Mouse (Mus musculus) induced T-regulatory cell, adult 2 months (primary cell): ENCODE measurements at regions not wholly inside any gene's neighbourhood (a gene's known extent, or its start where the extent isn't known, plus 50 kb on each side); places are given as distances from the start of the nearest gene placed in this dataset.
A peak's percentile ranks its signal among the peaks of the same experiment; 100 is the strongest.
"Not testable (repeated sequence)": the region's sequence is repeated elsewhere in the genome, so short reads cannot be mapped to it uniquely, and the experiment has no call there.

ENCODE experiments used
- DNase-seq: peaks from one replicate; pipeline ENCODE4 v3.0.0-alpha.2; 2012; ENCODE audit warnings: low read depth

DNA sequence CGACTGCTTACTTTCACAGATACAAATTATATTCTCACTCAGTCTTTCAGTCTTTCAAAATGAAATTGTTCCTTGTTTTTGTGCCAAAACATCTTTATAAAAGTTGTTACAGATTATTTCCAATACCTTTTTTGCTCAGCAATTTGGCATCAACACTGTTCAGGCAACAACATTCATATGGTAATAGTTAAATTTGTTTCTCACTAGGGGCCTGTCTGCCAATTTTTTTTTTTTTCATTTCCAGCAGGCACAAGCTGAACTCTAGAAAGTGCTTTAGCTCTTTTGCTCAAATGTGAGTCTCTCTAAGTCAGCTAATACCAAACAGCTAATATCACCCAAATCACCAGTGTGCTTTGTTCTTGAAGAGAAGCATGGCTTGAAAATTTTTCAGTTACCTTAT, 199.4 kb downstream of the Antxr2 start:
- no peak for DNase-seq

DNA sequence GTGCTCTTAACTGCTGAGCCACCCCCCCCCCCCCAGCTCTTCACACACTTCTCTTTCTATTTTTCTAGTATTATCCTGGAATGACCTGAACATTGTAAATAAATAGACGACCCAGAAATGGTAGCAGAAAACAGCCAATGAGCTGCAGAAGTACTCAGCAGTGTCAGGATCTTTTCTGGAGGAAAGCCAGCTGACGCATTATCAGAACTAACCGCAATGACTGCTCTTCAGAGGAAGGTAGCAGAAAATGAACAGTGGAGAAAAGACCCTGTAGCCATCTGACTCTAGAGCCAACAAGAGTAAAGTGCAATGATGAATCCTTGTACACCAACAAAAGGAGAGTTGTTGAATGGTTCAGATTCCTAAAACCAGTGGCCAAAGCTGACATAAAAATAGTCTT, 213.4 kb downstream of the Antxr2 start:
- DNase-seq, result no peak

DNA sequence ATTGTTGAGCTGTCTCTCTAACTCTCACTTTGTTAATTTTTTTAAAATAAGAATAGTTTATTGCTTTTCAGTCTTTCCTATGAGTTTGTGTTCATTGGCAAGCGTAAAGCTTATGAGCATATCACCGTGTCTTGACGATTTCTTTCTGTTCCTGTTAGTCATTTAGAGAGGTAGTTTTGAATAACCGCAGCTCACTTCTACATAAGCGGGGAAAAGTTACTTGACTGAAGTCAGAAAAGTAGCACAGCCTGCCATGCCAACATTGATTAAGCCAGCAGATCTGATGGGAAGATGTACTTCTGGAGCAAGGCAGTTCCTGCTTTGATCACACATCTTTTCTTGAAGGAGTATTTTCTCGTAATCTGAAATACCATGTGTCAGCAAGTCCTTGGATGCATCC, 215.5 kb downstream of the Antxr2 start:
- peak; percentile 6 for DNase-seq

DNA sequence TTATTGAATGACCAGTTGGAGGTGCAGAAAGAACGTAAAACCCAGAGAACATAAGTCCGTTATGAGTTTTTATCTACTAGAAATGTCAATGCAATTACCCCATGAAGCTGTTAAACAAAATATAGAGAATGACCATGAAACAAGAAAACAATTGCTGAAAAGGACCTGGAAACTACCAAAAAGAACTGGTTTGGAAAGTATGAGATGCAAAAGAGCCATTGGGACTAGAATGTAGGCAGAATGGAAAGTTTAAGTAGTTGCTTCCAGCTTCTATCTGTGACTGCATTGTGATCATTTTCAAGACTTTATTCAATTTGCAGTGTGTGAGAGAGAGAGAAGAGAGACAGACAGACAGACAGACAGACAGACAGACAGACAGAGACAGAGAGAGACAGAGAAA, 216.1 kb downstream of the Antxr2 start:
- no peak for DNase-seq

DNA sequence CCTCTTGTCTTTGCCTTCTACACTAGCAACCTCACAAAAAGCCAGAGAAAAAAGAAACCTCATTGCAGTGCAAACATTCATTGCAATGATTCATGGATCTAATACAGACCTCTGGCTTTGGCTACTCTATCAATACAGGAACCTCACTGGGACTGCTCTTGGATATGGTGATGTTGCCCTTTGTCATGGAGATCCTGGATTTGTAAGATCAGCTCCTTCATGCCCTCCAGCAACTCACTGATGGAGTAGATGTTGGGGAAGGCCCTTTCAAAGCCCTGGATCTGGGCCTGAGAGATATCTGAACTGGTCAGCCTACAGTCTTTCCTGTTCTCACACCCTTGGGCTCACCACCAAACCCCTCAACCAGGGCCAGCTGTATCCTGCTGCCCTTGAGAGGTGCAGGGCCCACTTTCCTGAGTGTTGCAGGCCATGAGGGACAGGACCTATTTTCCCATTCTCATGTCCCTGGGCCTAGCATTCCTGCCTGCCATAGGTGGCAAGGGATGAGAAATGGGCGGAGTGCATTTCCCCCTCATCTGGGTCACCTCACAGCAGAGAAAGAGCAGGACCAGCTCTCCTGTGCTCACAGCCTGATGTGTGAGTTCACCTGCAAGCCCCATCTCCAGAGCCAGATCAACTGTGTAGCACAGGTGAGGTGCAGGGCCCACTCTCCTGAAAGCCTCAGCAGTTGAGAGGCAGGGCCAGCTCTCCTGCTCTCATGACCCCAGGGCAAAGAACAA, 218.1 kb downstream of the Antxr2 start:
- no peak for DNase-seq

DNA sequence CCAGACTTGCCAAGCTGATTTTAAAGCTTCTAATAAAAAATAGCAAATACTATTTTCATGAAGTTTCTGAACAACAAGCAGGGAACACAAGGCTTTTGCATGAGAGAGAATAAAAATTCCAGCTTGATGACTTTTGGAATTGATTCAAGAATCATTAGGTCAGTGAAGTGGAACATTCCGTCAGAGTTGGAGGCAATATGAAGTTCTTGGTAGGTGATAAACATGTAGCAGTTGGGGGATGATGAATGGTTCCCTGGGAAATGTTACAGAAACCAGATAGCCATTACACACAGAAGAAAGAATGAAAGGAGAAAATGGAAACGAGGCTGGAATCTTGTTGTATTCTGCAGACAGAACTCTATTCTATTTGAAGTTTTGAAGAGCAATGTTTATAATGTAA, 221.8 kb downstream of the Antxr2 start:
- DNase-seq, result no peak

DNA sequence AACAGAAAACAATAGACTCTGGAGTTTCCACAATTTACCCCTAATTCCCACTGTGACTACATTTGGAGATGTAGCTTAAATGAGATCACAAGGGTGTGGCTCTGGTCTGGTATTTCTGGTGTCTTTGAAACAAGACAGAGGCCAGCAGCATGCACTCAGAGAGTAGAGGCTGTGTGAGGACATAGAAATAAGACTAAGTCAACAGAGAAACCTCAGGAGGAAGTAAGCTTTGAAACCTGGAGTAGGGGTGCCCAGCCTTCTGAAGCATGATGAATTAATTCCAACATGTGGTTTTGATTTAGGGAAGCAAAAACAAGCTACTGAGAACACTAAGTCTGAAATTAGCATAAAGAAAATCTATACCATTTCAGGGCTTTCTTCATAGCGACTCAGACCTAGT, 223.7 kb downstream of the Antxr2 start:
- DNase-seq, result no peak

DNA sequence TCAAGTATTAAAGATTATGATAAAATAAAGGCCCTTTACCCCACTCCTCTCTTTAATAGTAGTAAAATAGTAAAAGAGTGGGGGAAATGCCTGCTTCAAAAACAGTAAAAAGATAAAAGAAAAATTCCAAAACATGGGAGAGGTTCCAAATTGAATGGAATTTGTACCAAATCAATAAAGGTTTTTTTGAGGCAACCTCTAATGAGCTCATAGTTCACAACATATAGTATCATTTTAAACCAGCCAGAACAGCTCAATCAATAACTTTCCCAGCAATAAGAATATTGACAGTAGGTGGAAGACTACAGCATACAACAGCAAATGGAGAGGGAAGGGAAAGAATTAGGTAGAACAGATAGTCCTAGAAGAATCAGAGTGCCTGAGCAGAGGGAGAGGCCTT, 224.1 kb downstream of the Antxr2 start:
- DNase-seq, result no peak

DNA sequence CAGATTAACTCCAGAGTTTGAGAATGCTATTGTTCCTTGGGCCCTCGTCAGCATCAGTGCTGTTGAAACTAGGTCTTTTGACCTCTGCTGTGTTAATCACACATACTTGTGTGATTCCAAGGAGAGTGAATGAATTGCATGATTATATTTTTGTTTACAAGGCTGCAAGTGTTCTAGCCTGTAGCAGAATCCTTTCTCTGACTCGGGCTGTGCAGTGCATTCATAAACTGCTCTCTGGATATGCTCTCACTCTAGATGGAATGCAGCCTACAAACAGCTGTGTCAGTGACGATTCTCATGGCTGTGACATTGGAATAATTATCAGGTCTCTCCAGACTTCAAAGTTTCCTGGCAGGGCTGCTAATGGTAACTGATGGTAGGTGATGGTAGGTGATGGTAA, 230.8 kb downstream of the Antxr2 start:
- DNase-seq, result no peak

DNA sequence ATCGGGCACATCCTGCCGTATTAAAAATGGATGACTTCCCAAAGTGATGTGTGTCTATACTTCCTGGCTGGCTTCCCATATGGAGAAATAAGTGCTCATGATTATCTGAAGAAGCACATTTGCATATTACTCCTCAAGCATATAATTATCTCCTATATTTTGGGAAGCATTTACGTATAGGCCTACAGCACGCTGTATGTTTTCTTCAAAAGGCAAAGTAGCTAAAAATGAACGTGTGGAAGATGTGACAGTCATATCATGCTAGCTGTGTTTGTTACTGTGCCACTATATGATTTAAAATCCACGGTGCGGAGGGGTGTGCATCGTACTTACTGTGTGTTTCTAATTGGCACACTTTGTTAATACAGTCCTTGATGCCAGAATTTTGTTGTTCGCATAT, 242.7 kb downstream of the Antxr2 start:
- DNase-seq, result no peak

DNA sequence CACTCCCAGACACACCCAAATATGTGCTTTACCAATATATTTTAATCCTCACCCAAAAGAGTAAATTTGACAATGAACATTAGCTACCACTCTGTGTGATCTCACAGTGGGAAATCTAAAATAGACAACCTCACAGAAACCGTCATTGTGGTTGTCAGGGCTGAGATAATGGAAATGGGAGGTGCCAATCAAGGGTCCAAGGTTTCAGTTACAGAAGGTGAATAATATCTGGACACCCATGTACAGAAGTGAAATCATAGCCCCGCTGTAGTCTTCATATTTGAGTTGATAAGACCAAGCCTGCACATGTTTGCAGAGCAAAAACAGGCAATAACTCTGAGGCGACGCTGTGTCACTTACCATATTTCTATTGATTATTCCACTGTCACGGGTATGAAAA, 243.8 kb downstream of the Antxr2 start:
- no peak for DNase-seq

DNA sequence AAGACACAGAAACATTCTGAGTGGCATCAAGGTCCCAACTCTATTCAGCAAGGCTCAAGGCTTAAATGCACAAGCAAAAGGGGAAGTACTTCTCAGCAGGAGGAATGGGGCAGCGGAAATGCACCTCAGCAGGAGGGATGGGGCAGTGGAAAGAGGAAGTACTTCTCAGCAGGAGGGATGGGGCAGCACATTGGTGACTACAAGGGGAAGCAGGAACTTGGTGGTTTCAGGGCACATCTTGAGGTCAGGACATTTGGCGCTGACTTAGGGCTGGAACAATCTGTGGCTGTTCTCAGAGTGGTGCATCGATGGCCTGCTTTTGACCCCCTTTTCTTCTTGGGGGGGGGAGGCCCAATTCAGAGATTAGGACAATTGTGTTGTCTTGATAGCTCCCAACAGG, 255.7 kb downstream of the Antxr2 start:
- DNase-seq, result not testable (repeated sequence)

DNA sequence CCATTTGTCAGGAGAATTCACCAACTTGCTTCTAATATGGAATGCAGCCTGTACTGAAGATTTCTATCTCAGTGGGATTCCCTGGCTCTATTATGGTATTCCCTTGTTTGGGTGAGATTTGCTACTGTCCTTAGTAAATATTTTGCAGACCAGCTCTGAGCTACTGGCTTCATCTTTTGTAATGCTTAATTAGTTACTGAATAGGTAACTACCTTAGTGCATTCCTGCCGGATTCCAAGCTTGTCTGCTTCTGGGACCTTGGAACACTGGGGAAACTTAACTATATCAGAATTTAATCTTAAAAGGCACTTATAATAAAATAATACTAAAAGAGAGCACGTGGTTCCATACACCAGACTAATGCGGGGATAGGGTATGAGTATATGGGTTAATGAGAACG, 257.4 kb downstream of the Antxr2 start:
- not testable (repeated sequence) for DNase-seq

DNA sequence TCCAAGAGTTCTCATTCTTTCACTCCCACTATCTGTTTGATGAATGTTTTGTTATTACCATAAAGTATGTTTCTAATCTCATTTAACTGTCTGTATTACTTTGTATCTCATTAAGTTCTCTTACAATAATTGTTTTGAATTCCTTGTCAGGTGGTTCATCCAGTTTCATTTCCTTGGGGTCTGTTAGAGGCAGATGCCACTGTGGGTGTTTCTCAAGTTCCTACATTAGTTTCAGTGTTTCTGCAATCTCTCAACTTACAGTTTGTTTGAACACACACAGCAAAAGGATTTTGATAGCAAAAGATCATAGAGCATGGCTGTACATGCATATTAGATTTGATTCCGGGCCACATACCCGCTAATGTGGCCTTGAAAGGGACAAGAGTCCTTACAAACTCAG, 280.5 kb upstream of the Gk2 start:
- no peak for DNase-seq

DNA sequence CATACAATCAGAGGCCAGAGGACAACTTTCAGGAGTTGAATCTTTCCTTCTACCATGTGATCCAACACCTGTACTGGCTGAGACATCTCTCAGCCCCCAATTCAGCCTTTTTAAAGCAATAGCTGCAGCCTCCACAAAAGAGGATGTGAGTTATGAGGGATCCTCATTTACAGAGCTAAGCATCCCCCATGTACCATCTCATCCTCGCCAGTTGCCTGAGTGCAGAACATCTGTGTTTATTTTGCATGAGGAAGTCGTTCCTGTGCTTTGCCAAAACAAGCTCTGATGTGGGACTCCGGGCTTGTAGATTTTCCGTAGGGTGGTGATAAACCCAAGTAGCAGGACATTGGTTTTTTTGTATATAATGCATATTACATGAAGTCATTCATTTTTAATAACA, 274.1 kb upstream of the Gk2 start:
- no peak for DNase-seq

DNA sequence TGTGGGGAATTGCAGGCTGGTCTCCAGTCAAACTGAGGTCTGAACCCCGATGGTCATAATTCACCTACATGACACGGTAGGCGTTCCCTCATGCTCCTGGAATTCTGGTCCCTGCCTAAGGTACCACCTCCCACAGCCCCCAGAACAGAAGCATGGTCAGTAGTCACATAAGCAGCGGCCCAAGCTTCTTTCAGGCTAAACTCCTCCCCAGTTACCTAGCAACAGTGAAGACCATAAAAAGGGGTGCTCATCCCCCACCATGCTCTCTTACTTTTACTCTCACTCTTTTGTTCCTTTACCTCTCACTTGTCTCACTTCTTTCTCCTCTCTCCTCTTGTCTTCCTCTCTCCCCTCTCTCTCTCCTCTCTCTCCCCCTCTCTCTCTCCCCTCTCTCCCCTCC, 262.5 kb upstream of the Gk2 start:
- DNase-seq, result not testable (repeated sequence)

DNA sequence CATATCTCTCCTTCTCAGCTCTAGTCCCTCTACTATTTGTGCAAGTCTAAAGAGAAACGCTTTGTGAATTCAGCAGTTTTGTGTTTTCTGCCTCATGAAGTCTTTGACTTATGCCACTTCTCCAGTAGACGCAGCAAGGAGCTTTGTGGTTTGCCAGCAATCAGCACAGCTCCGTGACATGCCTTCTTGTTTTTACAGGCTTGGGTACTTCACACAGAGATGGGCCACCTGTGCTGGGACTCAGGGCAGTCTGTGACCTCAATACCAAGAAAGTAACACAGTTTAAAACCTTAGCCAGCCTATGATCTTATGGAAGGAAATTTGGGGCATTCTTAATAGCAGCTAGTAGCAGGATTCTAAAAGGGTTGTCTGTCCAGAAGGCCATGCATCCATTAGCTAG, 248.4 kb upstream of the Gk2 start:
- no peak for DNase-seq

DNA sequence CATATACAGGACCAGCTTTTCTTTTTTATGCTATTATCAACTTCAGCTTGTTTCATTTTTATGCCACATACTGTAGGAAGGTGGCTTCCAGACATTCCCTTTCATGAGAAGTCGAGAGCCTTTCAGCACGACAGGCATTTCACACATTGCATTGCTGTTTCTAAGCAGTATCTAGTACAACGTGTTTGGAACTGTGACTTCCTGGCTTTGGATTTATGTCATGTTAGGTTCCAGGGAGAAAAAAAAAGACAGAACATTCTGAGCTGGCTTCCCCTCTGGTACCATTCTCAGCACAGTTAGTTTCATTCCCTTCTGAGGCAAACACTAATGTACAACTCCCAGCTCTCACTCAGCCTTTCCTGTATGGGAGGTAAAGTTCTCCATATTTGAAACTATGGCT, 243.7 kb upstream of the Gk2 start:
- no peak for DNase-seq

DNA sequence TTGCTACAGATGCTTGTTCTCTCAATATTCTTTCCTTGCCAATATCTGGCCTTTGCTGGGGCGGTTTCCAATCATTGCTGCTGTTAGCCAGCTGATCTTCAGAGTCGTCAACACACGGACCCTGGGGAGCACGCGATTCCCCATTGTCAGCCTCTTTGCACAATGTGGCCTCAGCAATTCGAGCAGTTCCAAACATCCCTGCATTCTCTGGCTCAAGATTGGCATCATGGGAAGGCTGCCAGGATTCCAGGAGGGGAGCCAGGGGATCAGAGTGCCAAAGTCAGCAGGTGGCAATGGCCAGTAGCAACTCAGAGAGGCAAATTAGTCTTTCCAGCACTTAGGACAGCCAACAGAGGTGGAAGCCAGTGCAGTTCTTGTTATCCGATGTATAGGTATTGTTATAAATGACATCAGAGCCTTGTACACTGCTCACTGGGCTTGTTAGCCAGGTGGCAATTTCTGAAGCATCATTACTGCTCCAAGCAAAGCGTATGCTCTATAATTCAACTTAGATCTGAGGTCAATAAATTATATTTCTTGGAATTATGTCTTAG, 240.8 kb upstream of the Gk2 start:
- DNase-seq, result no peak

DNA sequence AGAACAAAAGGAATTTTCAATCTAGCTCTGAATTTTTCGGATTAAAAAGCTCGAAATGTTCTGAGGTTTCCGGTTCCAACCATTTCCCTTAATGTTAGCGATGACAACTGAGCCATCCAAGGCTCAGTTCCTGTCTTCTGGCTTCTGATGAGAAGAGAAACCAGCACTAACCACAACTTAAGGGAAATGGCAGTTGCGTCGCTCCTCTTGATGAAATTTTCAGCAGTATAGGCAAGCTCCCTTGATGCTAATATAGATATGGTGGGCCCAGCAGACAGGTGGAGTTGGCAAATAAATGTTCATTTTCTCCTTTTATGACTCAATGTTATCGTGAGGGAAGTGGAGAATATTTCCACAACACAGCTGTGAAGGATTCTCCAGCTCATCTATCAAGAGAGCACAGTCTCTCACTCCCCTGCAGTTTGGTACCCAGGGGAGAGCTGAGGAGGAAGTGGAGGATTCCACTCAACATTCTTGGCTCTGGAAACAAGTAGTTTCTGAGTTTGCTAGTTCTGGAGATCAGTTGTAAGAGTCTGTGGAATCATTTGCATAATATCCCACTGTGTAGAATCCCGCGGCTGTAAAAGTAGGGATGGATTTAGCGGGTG, 236.6 kb upstream of the Gk2 start:
- DNase-seq, result no peak

DNA sequence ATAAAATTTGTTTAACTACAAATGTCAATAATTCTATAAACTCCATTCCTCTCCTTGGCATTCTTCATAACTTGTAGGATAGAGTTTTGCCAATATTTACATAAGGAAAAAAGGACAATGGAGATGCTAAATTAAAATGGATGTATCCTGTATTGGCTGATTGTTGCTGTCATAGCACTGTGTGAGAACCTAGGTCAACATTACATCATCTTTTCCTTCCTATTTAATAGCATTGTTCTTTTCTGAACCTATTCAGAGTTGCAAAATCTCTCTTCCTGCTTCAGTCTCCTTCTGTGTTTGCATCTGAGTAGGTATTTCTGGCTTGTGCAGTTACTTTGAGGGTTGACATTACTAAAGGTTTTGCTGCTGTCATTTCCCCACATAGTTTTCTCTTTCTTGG, 228.6 kb upstream of the Gk2 start:
- DNase-seq, result no peak

DNA sequence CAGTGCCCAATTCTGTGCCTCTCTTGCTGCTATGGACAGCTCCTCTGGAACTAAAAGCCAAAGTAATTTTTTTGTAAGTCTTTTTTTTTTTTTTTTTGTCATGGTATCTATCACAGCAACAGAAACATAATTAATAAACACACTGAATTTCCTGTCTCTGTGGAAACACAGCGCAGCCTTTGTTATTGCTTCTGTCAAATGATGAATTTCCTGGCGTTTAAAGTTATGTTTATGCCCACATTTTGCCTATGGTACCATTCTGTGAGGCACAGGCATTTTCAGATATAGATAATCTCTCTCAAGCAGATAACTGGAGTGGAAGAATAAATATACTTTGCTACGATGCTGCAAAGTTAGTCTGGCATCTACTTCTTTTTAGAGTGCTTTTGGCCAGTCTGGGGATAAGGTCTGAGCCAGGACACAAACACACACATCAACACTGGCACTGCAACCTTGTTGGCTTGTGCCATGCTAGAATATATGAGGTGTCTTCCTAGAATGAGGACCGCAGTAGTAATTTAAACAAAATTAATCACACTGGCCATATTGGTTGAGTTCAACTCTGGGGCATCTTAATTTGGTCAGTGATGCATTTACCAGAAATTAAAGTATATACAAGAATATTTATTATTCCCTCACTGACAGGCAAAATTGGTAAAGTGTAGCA, 227.9 kb upstream of the Gk2 start:
- DNase-seq, result no peak

DNA sequence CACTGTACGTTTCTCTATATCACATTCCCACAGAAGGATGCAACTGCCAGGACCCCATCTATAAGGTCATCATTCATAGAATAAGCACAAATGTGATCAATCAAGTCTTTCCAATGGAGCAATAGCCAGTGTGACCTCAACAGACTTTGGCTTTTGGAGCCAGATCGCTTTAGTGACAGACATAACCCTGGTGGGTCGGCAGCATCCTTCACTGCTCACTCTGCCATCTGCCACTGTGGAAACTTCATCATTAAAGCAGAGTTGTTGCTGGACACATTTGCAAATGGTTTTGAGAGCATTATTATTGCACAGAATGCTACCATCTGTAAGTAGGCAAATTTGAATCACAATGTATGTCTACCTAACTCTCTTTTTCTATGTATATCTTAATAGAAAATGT, 212.9 kb upstream of the Gk2 start:
- DNase-seq, result no peak
